Mouse (Mus musculus): ENCODE measurements around the gene F5. TPM values are rescaled to one million over a fixed set of nuclear protein-coding genes. Genes with fewer than 3 reads are reported as not detected.

F5 gene
- not detected for polyA plus RNA-seq (2017; shearing (Covaris generic))

DNA sequence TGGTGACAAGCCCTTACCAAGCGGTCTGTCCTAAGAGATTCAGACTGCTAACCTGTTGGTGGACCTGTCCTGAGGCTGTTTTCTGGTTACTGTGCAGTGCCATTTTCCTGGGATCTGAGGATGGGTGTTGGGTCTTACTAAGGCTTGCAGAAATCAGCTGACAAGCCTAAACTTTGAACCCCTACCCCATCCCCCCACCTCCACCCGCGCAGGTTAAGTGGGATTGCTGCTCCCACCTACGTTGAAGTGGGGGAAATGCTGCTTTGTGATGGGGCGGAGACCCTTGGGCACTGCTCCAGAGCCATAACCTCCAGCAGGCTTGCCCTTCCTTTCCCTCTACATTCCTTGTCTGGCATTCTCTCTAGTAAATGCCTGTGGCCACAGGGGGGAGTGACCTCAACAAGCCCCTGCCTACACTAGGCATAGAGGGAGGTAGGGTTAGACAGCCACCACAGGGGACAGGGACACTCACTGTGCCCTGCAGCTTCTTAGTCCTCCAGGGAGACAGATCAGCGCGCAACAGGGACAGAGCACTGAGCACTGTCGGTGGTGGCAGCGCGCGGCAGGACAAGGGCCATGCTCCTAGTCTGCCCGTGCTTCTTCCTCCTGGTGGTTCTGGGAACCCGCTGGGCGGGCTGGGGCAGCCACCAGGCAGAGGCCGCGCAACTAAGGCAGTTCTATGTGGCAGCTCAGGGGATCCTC, at the start of gene F5:
Gene F5 (plus strand): TSS at position 452 of the 702 bp plus-strand sequence.
- no peak for ATAC-seq

DNA sequence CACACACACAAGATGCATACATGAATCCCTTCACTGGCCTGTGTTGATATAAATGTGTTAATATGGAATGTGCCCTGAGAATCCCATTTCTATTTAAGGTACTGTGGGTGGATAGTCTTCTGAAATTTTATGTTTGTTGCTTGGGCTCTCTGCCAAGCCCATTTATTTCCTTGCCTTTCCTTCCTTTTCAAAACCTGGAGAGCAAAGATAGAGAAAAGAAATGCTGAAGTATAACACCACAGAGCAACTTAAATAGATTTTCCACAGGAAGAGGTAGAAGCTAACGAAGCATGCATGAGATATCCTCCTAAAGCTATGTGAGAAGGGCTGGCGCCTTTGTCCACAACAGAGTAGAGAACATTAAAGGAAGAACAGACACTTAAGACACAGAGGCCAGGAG, 41.9 kb upstream of the F5 start:
- no peak for ATAC-seq

DNA sequence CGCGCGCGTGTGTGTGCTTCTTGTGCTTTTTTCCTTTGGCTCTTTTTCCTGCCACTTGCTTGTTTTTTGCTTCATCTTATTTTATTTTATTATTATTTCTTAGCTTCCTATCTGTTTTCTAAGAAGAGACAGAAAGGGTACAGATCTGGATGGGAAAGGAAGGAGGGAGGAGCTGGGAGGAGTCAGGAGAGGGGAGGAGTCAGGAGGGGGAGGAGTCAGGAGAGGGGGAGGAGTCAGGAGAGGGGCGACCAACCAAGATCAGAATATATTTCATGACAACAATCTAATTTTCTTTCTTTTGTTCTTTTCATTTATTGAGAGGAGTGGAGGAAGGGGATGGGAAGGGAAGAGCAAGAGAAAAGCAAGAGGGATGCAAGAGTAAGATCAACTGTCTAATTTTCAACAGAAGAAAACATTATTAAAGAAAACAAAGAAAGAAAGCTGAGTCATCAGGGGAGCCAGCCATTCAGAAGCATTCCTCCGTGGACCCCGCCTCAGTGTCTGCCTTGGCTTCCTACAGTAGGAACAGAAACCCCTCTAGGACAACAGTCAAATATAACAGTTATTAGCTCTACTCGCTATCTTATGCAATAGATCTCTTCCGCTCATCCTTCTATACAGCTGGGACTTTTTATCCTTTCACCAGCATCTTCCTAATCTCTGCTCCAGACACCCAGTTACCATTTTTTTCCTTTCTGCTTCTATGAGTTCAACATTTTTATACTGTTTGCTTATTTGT, 40.9 kb upstream of the F5 start:
- no peak for ATAC-seq

DNA sequence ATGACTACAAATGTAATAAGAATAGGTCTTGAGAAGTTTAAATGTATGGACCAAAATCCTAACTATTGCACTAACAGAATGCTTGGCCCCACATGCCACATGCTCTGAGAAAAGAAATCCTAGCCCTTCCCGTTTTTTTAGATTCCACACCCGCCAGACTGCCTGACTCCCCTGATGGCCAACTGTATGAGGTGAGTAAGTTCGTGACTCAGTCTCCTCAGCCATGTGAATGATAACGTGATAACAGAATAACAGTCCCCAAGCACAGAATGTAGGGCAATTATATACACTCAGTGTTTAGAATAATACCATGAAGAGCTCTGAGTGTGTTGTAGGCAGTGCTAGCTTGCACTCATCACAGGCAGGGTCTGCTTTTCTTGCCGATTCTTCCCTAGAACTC, 37.4 kb upstream of the F5 start:
- ATAC-seq = no peak

DNA sequence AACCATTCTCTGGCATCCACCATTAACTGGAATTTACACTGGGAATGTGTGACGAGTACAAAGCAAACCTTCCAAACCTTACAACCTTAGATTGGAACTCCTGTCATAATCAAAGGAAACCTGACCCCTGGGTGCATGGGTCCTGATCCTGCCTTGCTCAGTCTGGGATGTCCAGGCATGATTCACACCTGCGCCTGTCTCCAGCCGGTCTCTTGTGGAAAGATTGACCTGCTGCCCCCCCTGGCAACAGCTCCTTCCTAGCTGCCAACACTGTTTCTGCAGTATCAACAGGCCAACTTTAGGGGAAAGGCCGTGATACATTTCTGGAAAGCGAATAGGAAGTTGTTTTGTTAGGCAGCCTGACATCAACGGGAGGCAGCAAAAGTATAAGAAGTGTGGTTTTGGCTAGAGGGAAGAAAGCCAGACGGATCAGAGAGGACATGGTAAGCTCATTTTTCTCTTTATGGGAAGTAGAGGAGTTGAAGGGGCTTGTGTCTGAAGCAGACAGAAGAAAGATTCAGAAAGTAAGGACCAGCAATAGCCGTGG, 36.6 kb upstream of the F5 start, which contains the start of gene Selp:
Gene Selp (plus strand): TSS at position 318 of the 547 bp plus-strand sequence.
- ATAC-seq = no peak

DNA sequence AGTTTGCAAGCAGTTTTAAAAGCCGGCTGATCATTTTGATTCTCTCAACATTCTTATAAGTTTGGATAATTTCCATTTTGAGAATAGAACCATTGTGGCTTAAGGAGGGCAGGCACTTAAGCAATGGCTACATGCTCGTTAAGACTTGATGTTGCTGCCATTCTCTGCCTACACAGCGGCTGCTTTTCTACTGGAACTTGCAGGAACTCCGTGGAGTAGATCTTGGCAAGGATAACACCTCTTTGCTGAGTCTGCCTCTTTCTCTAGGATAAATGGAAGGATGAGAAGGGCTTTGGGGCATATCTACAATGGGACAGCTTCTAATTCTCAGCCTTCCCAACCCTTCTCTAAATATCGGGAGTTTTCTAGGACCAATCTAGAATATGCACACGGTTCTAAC, 36.0 kb upstream of the F5 start:
- ATAC-seq = no peak

DNA sequence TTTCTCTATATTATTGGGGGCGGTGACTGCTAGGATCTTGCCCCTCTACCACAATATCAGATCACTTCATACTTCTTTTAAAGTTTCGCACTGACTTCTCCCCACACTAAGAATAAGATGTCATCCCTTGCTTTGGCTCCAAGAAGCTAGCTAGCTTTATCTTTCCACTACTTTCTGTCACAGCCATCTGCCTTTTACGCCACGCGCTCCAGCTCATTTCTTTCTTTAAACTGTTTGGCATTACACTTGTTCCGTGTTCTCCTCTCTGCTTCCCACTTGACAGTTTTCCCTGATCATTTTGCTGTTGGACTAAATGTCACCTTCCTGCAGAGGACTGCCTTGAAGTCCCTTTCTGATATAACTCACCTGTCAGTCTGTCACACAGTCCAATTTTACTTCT, 33.8 kb upstream of the F5 start:
- no peak for ATAC-seq

DNA sequence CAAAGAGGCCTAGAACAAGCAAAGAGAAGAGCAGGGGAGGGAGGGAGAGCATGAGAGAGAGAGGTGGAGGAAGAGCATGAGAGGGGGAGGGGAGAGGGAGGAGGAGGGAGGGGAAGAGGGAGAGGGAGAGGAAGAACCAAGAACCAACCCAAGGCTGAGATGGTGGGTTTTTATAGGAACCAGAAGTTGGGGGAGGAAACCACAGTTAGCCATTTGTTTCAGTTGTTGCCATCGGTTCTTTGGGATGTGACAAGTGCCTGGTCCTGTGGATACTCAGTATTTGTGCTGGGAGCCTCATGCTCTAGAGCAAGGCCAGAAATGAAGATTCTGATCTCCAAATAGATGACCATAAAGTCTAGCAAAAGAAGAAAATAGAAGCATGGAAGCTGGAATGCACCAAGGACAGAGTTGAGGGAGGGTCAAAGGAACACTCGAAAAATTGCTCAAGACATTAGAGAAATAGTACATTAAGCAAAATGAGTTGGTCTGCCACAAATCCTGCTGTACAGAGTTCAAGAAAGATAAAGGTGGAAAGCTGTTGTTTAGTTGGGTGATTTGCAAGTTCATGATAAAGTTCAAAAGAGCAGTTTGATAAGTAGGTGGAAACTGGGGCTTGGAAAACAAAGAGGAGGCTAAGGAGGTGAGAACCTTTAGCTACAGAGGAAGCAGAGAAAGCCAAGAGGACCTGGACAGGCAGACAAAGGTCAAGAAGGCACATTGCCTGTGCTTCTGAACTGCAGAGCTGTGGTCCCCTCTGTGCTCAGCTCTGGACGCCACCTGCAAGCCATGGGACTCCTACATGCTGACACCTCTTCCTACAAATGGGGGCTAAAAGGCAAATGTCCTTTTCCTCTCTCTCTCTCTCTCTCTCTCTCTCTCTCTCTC, 31.5 kb upstream of the F5 start:
- no peak for ATAC-seq

DNA sequence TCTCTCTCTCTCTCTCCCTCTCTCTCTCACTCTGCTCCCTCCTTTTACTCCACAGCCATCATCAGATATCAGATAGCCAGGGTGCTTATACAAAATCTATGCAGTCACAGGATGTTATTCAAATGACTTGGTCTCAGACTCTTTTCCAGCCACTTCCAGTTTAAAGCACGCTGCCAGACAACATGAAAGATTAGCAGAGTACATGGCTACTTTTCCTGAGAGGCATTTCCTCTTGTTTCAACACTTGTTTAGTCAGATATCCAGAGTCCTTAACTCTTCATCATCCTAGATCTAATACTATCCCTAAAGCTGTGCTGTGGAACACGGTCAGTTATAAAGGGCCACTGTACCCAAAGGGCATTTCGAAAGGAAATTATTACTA, 30.9 kb upstream of the F5 start:
- ATAC-seq = no peak

DNA sequence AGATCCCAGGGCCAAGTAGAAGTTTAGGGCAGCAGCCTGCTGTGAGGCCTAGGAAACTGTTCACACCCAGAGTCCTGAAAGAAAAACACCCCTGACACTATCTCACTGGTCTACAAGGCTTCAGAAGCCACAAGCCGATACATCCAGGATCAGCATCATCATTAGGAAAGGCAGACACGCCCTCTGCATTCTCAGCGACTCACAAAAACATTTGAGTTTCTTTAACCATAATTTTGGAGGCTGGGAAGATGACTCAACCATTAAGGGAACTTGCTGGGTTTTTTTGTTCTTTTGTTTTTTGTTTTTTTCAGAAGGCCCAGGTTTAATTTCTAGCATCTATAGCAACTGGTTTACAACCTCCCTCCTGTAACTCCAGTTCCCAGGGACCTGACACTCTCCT, 27.8 kb upstream of the F5 start:
- no peak for ATAC-seq

DNA sequence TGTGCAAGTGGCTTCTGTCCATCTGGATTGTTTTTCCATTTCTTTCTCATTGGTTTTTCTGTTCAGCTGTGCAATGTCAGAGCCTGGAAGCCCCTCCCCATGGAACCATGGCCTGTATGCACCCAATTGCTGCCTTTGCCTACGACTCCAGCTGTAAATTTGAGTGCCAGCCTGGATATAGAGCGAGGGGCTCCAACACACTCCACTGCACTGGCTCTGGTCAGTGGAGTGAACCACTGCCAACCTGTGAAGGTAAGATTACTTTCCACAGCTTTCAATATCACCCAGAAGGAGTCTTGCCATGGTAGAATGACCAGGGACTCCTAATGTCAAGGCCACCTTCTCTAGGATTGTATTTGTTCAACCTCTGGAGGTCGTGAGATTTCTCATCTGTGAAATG, 21.6 kb upstream of the F5 start:
- ATAC-seq = no peak

DNA sequence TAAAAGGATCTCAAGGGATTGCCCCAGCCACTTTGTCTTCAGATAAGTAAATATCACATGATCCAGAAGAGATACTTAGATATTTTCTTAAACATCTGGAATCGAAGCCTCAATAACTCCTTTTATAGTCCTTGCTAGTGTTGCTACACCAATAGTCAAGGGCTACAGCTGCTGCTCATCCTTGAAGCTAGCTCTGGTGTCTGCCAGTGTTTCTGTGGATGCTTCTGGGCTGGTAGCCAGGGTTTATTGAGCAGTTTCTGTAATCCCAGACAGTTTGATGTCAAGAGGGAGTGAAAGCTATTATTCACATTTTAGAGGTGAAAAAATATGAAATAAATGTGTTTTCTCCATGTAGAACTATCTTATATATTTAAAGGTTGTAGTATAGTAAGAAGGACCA, 19.0 kb upstream of the F5 start:
- ATAC-seq = no peak

DNA sequence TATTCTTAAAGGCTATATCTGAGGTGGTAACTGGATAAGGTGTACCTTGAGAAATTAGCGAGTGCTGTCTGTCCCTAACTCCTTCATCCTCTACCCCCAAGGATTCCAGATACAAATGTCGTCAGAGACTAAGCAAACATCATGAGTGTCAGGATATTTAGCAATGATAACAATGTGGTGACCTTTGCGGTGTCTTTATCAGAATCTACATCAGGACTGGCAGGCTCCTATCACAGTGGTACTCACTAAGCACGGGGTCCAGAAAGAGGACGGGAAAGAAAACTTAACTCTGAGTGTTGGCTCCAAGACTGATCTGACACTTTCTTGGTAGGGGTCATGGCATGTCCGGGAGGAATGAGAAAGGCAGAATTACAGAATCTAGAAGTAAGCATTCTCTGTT, 17.5 kb upstream of the F5 start:
- ATAC-seq = no peak

DNA sequence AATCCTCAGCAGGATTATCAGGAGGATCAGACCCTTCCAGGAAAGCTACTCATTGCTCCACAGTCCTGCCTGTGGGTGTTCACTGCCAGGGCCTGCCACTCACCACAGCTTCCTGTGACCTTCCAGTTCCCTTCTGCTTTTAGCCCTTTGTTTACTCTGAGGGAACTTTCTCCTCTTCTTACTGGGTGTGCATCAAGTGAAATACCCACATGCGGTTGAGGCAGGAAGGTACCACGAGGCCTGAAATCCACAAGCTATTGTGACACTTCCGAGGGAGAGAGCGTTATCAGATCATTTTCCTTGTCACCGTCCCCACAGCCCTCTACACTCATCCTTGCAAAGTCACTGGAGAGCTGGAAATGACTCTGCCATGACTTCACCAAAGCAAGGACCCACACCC, 16.3 kb upstream of the F5 start:
- peak; percentile 63 for ATAC-seq

DNA sequence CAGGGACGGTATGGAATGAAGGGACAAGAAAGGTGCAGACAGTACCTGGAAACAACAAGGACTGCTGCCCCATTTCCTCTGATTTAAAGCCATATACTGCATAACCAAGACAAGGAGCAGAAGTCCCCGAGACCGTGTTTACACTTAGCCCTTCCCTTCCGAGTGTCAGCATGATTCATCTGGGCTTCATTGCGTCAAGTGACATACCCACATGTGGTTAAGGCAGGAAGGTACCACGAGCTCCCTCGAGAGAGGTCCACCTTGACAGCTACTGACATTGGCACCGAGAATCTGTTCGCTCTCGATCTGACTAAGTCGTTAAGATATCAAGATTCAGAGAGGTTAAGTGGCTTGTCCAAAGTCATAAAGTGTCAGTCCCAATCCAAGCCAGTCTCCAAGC, 15.7 kb upstream of the F5 start:
- ATAC-seq = peak; percentile 74

DNA sequence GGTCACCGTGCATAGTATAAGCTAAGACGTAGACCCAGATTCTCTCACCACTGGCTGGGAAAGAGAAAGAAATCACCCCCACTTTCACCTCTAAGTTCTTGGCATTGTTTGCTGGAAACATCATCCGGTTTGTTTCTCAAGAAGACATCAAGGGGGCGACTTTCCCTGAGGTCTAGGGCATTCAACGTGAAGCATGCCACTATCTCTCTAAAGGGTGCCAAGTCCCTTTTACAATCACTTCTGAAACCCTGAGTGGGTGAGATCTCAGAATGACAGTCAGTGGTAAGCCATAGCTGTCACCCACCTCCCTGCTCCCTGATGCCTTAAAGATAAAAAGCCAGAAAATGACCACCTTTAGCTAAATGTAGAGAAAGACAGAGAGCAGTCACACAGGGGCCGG, 15.0 kb upstream of the F5 start:
- ATAC-seq = no peak

DNA sequence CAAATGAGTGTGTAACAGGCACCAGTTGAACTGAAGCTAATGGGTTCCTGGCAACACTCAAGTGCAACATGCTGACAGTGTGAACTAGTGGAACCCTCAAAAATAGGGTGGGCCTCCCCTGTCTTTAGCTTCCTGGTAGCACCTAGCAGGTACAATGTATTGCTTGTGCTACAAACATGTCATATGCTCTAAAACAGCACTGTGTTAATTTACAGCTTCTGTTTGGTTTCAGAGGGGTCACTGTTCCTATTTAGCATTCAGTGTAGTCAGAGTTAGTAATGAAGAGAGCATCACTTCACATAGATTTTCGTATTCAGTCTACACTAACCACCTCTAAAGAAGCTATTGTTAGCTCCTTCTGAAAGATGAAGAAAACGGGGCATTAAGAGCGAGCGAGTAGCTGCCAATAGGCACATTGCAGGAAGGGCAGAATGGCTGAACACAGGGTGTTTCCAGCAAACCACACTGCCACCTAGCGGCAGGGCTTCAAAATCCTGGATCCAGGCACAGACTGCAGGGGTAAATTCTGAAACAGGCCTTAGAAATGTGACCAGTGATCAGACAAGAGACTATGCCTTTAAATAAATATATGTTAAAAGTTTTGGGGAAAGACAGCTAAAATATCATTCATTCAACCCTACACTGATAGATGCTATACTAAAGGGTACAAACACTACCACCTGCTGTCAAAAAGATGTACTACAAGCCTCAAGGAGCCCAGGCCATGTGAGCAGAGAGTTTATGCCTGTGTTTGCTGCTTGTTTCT, 13.1 kb upstream of the F5 start:
- peak; percentile 41 for ATAC-seq

DNA sequence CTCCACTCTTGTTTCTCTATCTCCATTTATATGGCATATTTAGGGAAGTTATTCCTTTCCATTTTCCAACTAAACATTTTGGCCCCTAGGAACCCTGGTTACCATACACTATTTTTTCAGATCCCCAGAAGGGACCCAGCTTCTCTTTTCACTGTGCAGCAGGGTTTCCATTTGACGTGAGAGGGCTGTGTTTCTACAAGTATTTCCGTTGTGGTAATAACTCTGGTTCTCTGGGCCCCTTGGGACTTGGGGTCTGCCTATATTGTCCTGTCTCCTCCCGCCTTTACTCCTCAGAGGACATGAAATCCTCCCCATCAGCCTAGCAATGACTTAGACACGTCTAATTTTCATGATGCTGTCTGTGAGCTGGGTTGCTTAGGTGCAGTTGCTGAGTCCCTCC, 12.2 kb upstream of the F5 start:
- ATAC-seq = no peak

DNA sequence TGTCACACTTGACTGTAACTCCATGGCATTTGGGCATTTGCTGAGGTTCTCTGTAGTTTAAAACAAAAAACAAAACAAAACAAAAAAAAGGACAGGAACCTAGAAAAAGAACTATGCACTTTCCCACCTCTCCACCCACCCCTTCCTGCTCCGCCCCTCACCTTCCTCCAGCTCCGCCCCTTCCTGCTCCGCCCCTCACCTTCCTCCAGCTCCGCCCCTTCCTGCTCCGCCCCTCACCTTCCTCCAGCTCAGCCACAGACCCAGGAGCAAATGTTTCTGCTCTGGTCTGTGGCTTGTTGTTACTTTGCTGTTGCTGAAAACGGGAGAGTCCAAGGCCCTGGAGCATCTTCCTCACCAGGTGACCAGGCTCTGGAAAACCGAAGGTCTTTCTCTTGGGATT, 2.6 kb upstream of the F5 start:
- peak; percentile 43 for ATAC-seq

DNA sequence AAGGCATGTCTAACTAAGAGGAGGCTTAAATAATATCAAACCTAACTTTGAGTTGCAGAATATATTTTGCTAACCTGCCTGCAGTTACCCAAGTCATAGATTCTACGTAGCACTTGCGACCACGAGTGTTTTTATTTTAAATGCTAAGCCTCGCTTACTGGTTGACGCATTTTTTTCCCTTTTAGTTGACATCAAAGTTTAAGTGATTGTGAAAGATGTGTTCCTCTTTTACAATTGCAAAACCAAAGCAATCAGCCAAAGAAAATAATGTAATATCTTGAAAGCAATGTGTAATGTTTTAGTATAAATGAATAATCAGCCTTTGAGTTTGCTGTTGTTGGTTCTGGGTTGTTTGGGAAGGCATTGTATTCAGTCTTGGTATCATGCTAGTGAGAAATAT, 1.2 kb downstream of the F5 start:
- ATAC-seq = no peak

DNA sequence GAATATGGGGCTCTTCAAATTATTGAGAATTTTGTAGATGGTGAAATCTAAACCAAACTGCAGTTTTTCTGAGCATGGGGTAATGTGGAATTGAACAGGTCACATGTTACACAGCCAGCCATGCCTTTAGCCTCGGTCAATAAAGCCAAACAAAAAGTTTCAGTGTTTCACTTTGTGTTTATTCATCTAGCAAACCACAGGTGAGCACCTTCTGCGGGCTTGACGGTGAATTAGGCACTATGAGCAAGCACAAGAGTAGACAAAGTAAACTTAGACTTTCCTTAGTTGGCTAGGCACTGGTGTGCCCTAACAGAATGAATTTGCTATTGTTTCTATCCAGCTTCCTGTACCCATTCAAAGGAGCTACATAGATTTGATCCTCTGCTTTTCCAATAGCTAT, 3.3 kb downstream of the F5 start:
- ATAC-seq = no peak

DNA sequence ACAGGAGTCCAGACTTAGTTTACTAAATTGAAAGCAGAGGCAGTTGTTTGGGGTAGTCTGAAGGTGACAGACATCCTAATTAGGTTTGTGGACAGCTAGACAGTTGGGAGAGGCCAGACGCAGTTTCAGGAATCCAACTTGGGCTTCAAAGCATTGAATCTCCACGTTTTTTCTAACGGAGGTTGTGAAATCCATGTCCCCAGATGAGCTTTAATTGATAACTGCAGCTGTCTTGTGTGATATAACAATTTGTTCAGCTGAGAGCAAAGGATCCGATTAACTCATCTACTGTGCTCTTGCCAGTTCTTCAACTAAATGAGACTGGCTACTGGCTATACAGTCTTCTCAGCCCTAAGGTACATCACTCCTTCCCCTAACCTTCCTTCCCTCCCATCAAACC, 6.9 kb downstream of the F5 start:
- no peak for ATAC-seq

DNA sequence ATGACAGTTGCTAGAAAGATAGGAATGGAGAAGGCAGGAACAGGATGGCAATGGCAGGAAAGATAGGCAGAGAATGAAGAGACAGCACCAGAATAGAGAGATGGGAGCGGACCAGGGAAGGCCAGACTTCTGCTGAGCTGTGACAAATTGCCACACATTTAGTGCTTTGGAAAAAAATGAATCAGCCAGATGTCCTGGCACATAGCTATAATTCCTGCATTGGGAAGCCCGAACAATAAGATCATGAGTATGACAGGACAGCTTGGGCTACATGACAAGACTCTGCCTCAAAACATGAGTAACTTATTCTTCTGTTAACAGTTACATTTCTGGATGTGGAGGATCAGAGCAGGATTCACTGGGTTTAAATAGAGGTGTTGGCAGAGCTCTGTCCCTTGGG, 8.1 kb downstream of the F5 start:
- ATAC-seq = no peak

Data from activated CD4-positive, CD25-positive, alpha-beta regulatory T cell, adult 4 months (primary cell).